Comparison of ENCODE assay signal across 23 mouse cellular contexts in genomic region chr13:80408928-80409327, GRCm38 (mm10).
"Had no signal": no experiment of that assay in that cellular context is flagged by ENCODE, and none has a peak within 500 bp of the region (broad histone marks: within the 10 kb centered on the region; RNA-seq: fewer than 3 reads in every experiment).

No protein-coding gene starts in this region.

- H3K4me3 ChIP-seq: heart, embryonic 10.5 days; heart, embryonic 12.5 days; hindbrain, embryonic 10.5 days; hindbrain, embryonic 12.5 days; kidney, embryonic 15.5 days; left cerebral cortex, adult 2 months; limb, embryonic 13.5 days; limb, embryonic 15.5 days; liver, embryonic 12.5 days had no signal

- H3K27ac ChIP-seq: heart, embryonic 10.5 days; hindbrain, embryonic 10.5 days; hindbrain, embryonic 12.5 days; hindbrain, embryonic 14.5 days; kidney, embryonic 15.5 days; kidney, postnatal 0 days; left cerebral cortex, adult 2 months; limb, embryonic 13.5 days; limb, embryonic 15.5 days; liver, embryonic 12.5 days; liver, embryonic 14.5 days had no signal

- DNase-seq: gastrocnemius, postnatal 25 days; heart, adult 18-20 months; heart, postnatal 10 days; heart, postnatal 4 days; kidney, adult 11 months; kidney, adult 2 months; kidney, adult 9 months; kidney, postnatal 14 days; kidney, postnatal 36 days; left cerebral cortex, postnatal 4 days; lung, adult 18-20 months had no signal
